8 mouse cellular contexts compared by ENCODE assay signal in genomic region chr12:76195912-76196708, GRCm38 (mm10). TPM values are rescaled to one million over a fixed set of nuclear protein-coding genes. Genes with fewer than 3 reads are reported as not detected.
A peak's percentile ranks its signal among the peaks of the same experiment; 100 is the strongest.
DNase-seq lines count a peak whose midpoint lies in the region; ATAC-seq and TF ChIP-seq lines count a peak whose summit lies in the region.

No protein-coding gene starts in this region.

- TF ChIP-seq POLR2A in bone marrow macrophage, adult 2 months (IDR thresholded peaks at IDR 0.05; ENCODE audit: borderline replicate concordance, low read depth, low read length): no peak
- TF ChIP-seq POLR2A in kidney, adult 2 months (IDR thresholded peaks at IDR 0.05; ENCODE audit: low read depth, low read length): no peak

- WGBS in embryonic facial prominence, embryonic 15.5 days: under 1% methylated on average over 22 of the region's 22 CpGs
- under 1% methylated on average over 22 of the region's 22 CpGs for WGBS in kidney, adult 2 months
- WGBS in limb, embryonic 13.5 days: under 1% methylated on average over 22 of the region's 22 CpGs
- under 1% methylated on average over 22 of the region's 22 CpGs for WGBS in midbrain, embryonic 14.5 days

- peaks cover 8% of the 10 kb centered on the region for H3K4me1 ChIP-seq in bone marrow macrophage, adult 2 months (ENCODE audit: control insufficient read depth, insufficient read depth, low read length)
- peaks cover 15% of the 10 kb centered on the region for H3K4me1 ChIP-seq in embryonic facial prominence, embryonic 15.5 days
- no peaks in the 10 kb centered on the region for H3K4me1 ChIP-seq in kidney, adult 2 months (ENCODE audit: control insufficient read depth, insufficient read depth, low read length)
- peaks cover 17% of the 10 kb centered on the region; the same call in 1 of the 2 replicates for H3K4me1 ChIP-seq in limb, embryonic 13.5 days
- H3K4me1 ChIP-seq in midbrain, embryonic 14.5 days (ENCODE audit: control insufficient read depth, insufficient read depth, low read length): 0 out of 2 replicates have a peak, but pooled peaks cover 5% of the 10 kb centered on the region

- no peaks in the 10 kb centered on the region for H3K27me3 ChIP-seq in embryonic facial prominence, embryonic 15.5 days
- H3K27me3 ChIP-seq in kidney, adult 2 months (replicated peaks; ENCODE audit: control insufficient read depth, insufficient read depth, low read length): no peaks in the 10 kb centered on the region
- H3K27me3 ChIP-seq in limb, embryonic 13.5 days: 0 out of 2 replicates have a peak, but pooled peaks cover 5% of the 10 kb centered on the region
- no peaks in the 10 kb centered on the region for H3K27me3 ChIP-seq in midbrain, embryonic 14.5 days (ENCODE audit: control insufficient read depth, insufficient read depth, low read length)

- H3K9me3 ChIP-seq in embryonic facial prominence, embryonic 15.5 days (replicated peaks): no peaks in the 10 kb centered on the region
- no peaks in the 10 kb centered on the region for H3K9me3 ChIP-seq in limb, embryonic 13.5 days
- no peaks in the 10 kb centered on the region for H3K9me3 ChIP-seq in midbrain, embryonic 14.5 days (ENCODE audit: control insufficient read depth, low read length)

- no peak overlapping the region for H3K27ac ChIP-seq in bone marrow macrophage, adult 2 months (ENCODE audit: insufficient read depth, low read depth, low read length)
- H3K27ac ChIP-seq in embryonic facial prominence, embryonic 15.5 days (replicated peaks): peak overlapping the region; percentile 44; the same call in 1 of the 2 replicates
- H3K27ac ChIP-seq in kidney, adult 2 months (ENCODE audit: insufficient read depth, low read depth, low read length): peak overlapping the region; percentile 45; the same call in 1 of the 2 replicates
- H3K27ac ChIP-seq in limb, embryonic 13.5 days: peak overlapping the region; percentile 75
- H3K27ac ChIP-seq in midbrain, embryonic 14.5 days (replicated peaks; ENCODE audit: low read depth, low read length): no peak overlapping the region

- no peak for TF ChIP-seq CTCF in bone marrow macrophage, adult 2 months (IDR thresholded peaks at IDR 0.05; ENCODE audit: low read depth, low read length)
- TF ChIP-seq CTCF in kidney, adult 2 months (conservative IDR thresholded peaks at IDR 0.05; ENCODE audit: insufficient read depth, insufficient read length, low read depth, low read length): no peak

- H3K36me3 ChIP-seq in embryonic facial prominence, embryonic 15.5 days: no peaks in the 10 kb centered on the region
- H3K36me3 ChIP-seq in kidney, adult 2 months (ENCODE audit: control insufficient read depth, insufficient read depth, low read length): no peaks in the 10 kb centered on the region
- H3K36me3 ChIP-seq in limb, embryonic 13.5 days: no peaks in the 10 kb centered on the region
- no peaks in the 10 kb centered on the region for H3K36me3 ChIP-seq in midbrain, embryonic 14.5 days (ENCODE audit: control insufficient read depth, insufficient read depth, low read length)

- peak; percentile 83 for ATAC-seq in embryonic facial prominence, embryonic 15.5 days (ENCODE audit: insufficient number of reproducible peaks, low FRiP score, low TSS enrichment, low read depth)
- ATAC-seq in limb, embryonic 13.5 days (ENCODE audit: low FRiP score, low read depth): peak; percentile 67
- peak; percentile 81; the same call in 1 of the 2 replicates for ATAC-seq in midbrain, embryonic 14.5 days (ENCODE audit: low FRiP score, low TSS enrichment)

- H3K9ac ChIP-seq in embryonic facial prominence, embryonic 15.5 days: peak overlapping the region; percentile 42
- peak overlapping the region; percentile 61 for H3K9ac ChIP-seq in limb, embryonic 13.5 days
- H3K9ac ChIP-seq in midbrain, embryonic 14.5 days (replicated peaks; ENCODE audit: low read length): peak overlapping the region; percentile 39

- peak; percentile 89 for DNase-seq in 416B (ENCODE audit: low read depth)
- DNase-seq in heart, adult 8-10 months (ENCODE audit: low spot score): peak; percentile 70
- peak; percentile 96 for DNase-seq in kidney, adult 2 months
- peak; percentile 85 for DNase-seq in midbrain, embryonic 14.5 days
- DNase-seq in spleen, adult 18-20 months: peak; percentile 72 to 80

- peak overlapping the region; percentile 86 for H3K4me2 ChIP-seq in embryonic facial prominence, embryonic 15.5 days (replicated peaks)
- peak overlapping the region; percentile 92 for H3K4me2 ChIP-seq in limb, embryonic 13.5 days (replicated peaks)
- H3K4me2 ChIP-seq in midbrain, embryonic 14.5 days (ENCODE audit: low read length): peak overlapping the region; percentile 88

- H3K4me3 ChIP-seq in bone marrow macrophage, adult 2 months (ENCODE audit: insufficient read depth, low read length): peak overlapping the region; percentile 41
- peak overlapping the region; percentile 42 for H3K4me3 ChIP-seq in embryonic facial prominence, embryonic 15.5 days (replicated peaks)
- peak overlapping the region; percentile 25 for H3K4me3 ChIP-seq in kidney, adult 2 months (ENCODE audit: insufficient read depth, low read depth, low read length)
- H3K4me3 ChIP-seq in limb, embryonic 13.5 days: peak overlapping the region; percentile 44
- peak overlapping the region; percentile 32 for H3K4me3 ChIP-seq in midbrain, embryonic 14.5 days (replicated peaks; ENCODE audit: low read depth, low read length)

RNA-seq across cellular contexts. Expression of gene Esr2, which starts 19.1 kb away (rescaled TPM):
- polyA plus RNA-seq in bone marrow macrophage, adult 2 months (2012; ENCODE audit: insufficient read depth, insufficient read length, missing spikeins): not detected in 2 replicates
- polyA plus RNA-seq in embryonic facial prominence, embryonic 15.5 days (2015; fragmentation: Nextera tagmentation; extraction: Ambion mirVana): 0.08 TPM in 2 replicates
- total RNA-seq in heart, adult 8-10 months (2022): not detected
- polyA plus RNA-seq in kidney, adult 2 months (2012; rRNA removed): 0.17 and 0.31 TPM in 2 replicates
- 0.41 and 0.43 TPM in 2 replicates for polyA plus RNA-seq in limb, embryonic 13.5 days (2015; fragmentation: Nextera tagmentation; extraction: Ambion mirVana)
- 0.26 and 0.34 TPM in 2 replicates for polyA plus RNA-seq in midbrain, embryonic 14.5 days (2014; fragmentation: Nextera tagmentation; extraction: Ambion mirVana)

RNA-seq across cellular contexts. Expression of gene Tex21, which starts 50.4 kb away (rescaled TPM):
- polyA plus RNA-seq in bone marrow macrophage, adult 2 months (2012; ENCODE audit: insufficient read depth, insufficient read length, missing spikeins): not detected in 2 replicates
- polyA plus RNA-seq in embryonic facial prominence, embryonic 15.5 days (2015; fragmentation: Nextera tagmentation; extraction: Ambion mirVana): not detected in 2 replicates
- not detected for total RNA-seq in heart, adult 8-10 months (2022)
- polyA plus RNA-seq in kidney, adult 2 months (2012; rRNA removed): 0.11 TPM in 1 of 2 replicates, not detected in the other
- 0.27 TPM in 1 of 2 replicates, not detected in the other for polyA plus RNA-seq in limb, embryonic 13.5 days (2015; fragmentation: Nextera tagmentation; extraction: Ambion mirVana)
- polyA plus RNA-seq in midbrain, embryonic 14.5 days (2014; fragmentation: Nextera tagmentation; extraction: Ambion mirVana): not detected in 2 replicates

RNA-seq across cellular contexts. Expression of gene Mthfd1, which starts 59.0 kb away (rescaled TPM):
- polyA plus RNA-seq in bone marrow macrophage, adult 2 months (2012; ENCODE audit: insufficient read depth, insufficient read length, missing spikeins): 7.7 and 8.7 TPM in 2 replicates
- 54.9 and 56.6 TPM in 2 replicates for polyA plus RNA-seq in embryonic facial prominence, embryonic 15.5 days (2015; fragmentation: Nextera tagmentation; extraction: Ambion mirVana)
- 10 to 100 TPM; 28.1 to 32.4 (median 29.1) TPM for total RNA-seq in heart, adult 8-10 months (2022)
- polyA plus RNA-seq in kidney, adult 2 months (2012; rRNA removed): 128 and 132 TPM in 2 replicates
- polyA plus RNA-seq in limb, embryonic 13.5 days (2015; fragmentation: Nextera tagmentation; extraction: Ambion mirVana): 63.7 and 74.6 TPM in 2 replicates
- 25.3 and 35.1 TPM in 2 replicates for polyA plus RNA-seq in midbrain, embryonic 14.5 days (2014; fragmentation: Nextera tagmentation; extraction: Ambion mirVana)

Comparison
In these comparisons a context has a peak if more than half of its experiments do, and no peak if none do; other contexts are left out.
1. H3K27ac ChIP-seq: peak in embryonic facial prominence, embryonic 15.5 days (single experiment), kidney, adult 2 months (single experiment) and limb, embryonic 13.5 days (single experiment); none in bone marrow macrophage, adult 2 months (single experiment) and midbrain, embryonic 14.5 days (single experiment).
2. Peak in every context shown above with its lines, with median percentiles within 50 percentile points of each other: DNase-seq, H3K4me3 ChIP-seq, ATAC-seq, H3K4me2 ChIP-seq and H3K9ac ChIP-seq.